ENCODE assay signal across 8 mouse cellular contexts in the genomic region with DNA sequence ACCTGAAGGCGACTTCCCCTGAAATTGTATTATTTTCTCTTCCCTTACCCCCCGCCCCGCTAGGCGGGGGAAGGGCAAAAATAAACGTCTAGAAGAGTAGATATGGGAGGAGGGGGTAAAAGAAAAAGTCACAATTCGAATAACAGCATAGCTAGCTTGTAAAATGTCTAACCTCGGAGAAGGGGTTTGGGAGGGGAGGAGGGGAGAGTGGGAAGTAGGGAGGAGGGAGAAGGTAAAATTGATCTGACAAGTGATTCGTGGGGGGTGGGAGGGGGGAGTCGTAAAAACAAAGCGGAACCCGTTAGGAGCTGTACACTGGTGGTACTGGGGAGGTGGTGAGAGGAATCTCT. TPM values are rescaled to one million over a fixed set of nuclear protein-coding genes. Genes with fewer than 3 reads are reported as not detected.
A peak's percentile ranks its signal among the peaks of the same experiment; 100 is the strongest.
DNase-seq lines count a peak whose midpoint lies in the region; ATAC-seq and TF ChIP-seq lines count a peak whose summit lies in the region.

No protein-coding gene starts in this region.

- peak overlapping the region; percentile 72 for H3K4me2 ChIP-seq in neural tube, embryonic 15.5 days

- TF ChIP-seq POLR2A in spleen, adult 2 months (IDR thresholded peaks at IDR 0.05; ENCODE audit: low read depth, low read length), result no peak

- no peaks in the 10 kb centered on the region for H3K9me3 ChIP-seq in neural tube, embryonic 15.5 days (replicated peaks)

- no peak for TF ChIP-seq CTCF in spleen, adult 2 months (IDR thresholded peaks at IDR 0.05; ENCODE audit: extremely low read depth, insufficient read depth, insufficient read length, insufficient replicate concordance)

- peak overlapping the region; percentile 82 for H3K9ac ChIP-seq in neural tube, embryonic 15.5 days (replicated peaks)

- ATAC-seq in neural tube, embryonic 15.5 days (ENCODE audit: low FRiP score), result peak; percentile 11; the same call in 1 of the 2 replicates

- peaks cover 3% of the 10 kb centered on the region; the same call in 1 of the 2 replicates for H3K36me3 ChIP-seq in spleen, adult 2 months (ENCODE audit: control insufficient read depth, insufficient read depth, low read length)
- H3K36me3 ChIP-seq in neural tube, embryonic 15.5 days, result no peaks in the 10 kb centered on the region

- DNase-seq in cerebellum, adult 11-12 months, result peak; percentile 28
- no peak for DNase-seq in cerebellum, adult 11 months
- no peak for DNase-seq in spleen, adult 2 months (ENCODE audit: low read depth in 1 of 2, low spot score in 2 of 2)
- no peak for DNase-seq in spleen, postnatal 14 days (ENCODE audit: low spot score in 2 of 2)
- peak; percentile 12 to 17 for DNase-seq in kidney, postnatal 4 days
- no peak for DNase-seq in right cerebral cortex, postnatal 36 days (ENCODE audit: low spot score in 2 of 2)
- no peak for DNase-seq in urinary bladder, postnatal 10 days (ENCODE audit: low spot score)

- peak overlapping the region; percentile 92 for H3K27ac ChIP-seq in spleen, adult 2 months (ENCODE audit: insufficient read depth, low read length)
- peak overlapping the region; percentile 92 for H3K27ac ChIP-seq in neural tube, embryonic 15.5 days (replicated peaks)

- H3K27me3 ChIP-seq in spleen, adult 2 months (ENCODE audit: control insufficient read depth, insufficient read depth, low read length), result no peaks in the 10 kb centered on the region
- H3K27me3 ChIP-seq in neural tube, embryonic 15.5 days (replicated peaks), result no peaks in the 10 kb centered on the region

- 2% methylated on average over 11 of the region's 11 CpGs for WGBS in spleen, adult 2 months
- under 1% methylated on average over 11 of the region's 11 CpGs for WGBS in neural tube, embryonic 15.5 days

- peaks cover 2% of the 10 kb centered on the region for H3K4me1 ChIP-seq in spleen, adult 2 months (ENCODE audit: control insufficient read depth, insufficient read depth, insufficient read length)
- H3K4me1 ChIP-seq in neural tube, embryonic 15.5 days, result peaks cover 20% of the 10 kb centered on the region

- H3K4me3 ChIP-seq in spleen, adult 2 months (ENCODE audit: extremely low read depth, insufficient read depth, insufficient read length), result peak overlapping the region; percentile 83
- peak overlapping the region; percentile 91 for H3K4me3 ChIP-seq in neural tube, embryonic 15.5 days (replicated peaks)

RNA-seq across cellular contexts. Expression of gene Satb1, which starts 21.2 kb away (rescaled TPM):
- polyA plus RNA-seq in spleen, adult 2 months (2012; rRNA removed), result 43.7 and 46.8 TPM in 2 replicates
- 39.6 and 44.1 TPM in 2 replicates for polyA plus RNA-seq in neural tube, embryonic 15.5 days (2015; fragmentation: Nextera tagmentation; extraction: Ambion mirVana)

Comparison
In these comparisons a context has a peak if more than half of its experiments do, and no peak if none do; other contexts are left out.
1. DNase-seq: peak in cerebellum, adult 11-12 months (single experiment) and kidney, postnatal 4 days (2 of 2); none in cerebellum, adult 11 months (single experiment), spleen, adult 2 months (0 of 2), spleen, postnatal 14 days (0 of 2), right cerebral cortex, postnatal 36 days (0 of 2) and urinary bladder, postnatal 10 days (single experiment).